Mouse (Mus musculus) heart, postnatal 14 days (tissue): ENCODE results near the gene Ptgis. TPM values are rescaled to one million over a fixed set of nuclear protein-coding genes. Genes with fewer than 3 reads are reported as not detected.
A peak's percentile ranks its signal among the peaks of the same experiment; 100 is the strongest.

Experiments used
- DNase-seq, 2 experiments: peaks; one replicate each; pipeline ENCODE4 v3.0.0; 2021 to 2022
- intact Hi-C: fragments of 180-260 bp; cut with DNase I; formaldehyde crosslinking; loops from one replicate; pipeline ENCODE4 v1.15.1; 2025
- total RNA-seq, 2 experiments: library from RNA; stranded (reverse); gene quantifications; 2 replicates each; pipeline ENCODE4 v1.2.3; 2021

The Ptgis gene
- total RNA-seq, 2 experiments from 2014 or later: 24.5 to 25.5 TPM

DNA sequence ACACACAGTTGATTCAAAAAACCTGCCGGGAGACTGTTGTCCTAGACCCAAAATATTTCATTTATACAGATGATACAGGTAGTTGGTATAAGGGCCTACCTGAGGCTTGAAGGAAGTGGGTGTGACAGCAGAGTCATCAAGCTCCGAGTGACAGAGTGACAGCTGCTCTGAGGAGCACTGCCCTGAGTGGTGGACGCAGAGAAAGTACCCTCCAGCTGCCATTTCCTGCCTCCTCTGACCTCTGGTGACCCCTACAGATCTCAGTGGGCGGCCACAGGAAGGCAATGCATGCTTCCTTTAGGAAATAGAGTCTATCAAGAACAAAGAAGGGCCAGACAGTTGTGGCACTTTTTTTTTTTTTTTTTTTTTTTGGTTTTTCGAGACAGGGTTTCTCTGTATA, 25.4 kb upstream of the Ptgis start:
- no peak for DNase-seq

GRCm38 (mm10) chr2:167265021-167265420, 24.6 kb upstream of the Ptgis start:
- DNase-seq: no peak
- intact Hi-C loops: no loop called here

More for the DNA sequence above, 25.4 kb upstream of the Ptgis start:
- intact Hi-C loops: no loop called here

GRCm38 (mm10) chr2:167263931-167264330, 23.5 kb upstream of the Ptgis start:
- DNase-seq: peak in 1 of 2 experiments; percentile 1
- intact Hi-C loops: no loop called here

DNA sequence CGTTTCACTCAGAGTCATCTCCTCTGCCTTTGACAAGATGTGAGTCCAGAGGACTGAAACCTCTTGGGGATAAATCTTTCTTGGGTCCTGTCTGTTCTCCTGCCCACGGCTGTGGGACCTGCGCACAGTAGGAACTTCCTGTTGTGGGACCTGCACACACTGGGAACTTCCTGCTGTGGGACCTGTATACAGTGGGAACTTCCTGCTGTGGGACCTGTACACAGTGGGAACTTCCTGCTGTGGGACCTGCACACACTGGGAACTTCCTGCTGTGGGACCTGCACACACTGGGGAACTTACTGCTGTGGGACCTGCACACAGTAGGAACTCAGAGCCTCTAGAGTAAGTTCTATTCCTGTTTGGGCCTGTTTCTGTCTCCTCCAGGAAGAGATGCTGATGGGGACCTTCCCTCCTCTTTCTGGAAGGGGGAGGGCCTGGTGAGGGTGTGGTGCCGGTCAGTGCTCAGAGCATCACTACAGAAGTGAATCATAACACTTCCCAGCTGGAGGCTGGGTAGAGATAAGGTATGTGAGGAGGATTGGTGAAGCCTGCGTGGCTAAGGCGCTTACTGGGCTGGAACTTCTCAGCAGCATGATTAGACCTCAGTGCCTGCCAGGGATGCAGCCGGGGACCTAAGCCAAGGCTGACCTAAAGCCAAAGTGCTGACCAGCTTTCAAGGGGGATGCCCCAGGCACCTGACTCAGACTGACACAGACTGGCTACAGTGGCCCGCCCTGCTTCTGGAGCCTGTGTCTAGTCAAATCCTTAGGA, 22.8 kb upstream of the Ptgis start:
- DNase-seq: peak; percentile 57 to 75
- intact Hi-C loops: no loop called here

GRCm38 (mm10) chr2:167262433-167262832, 22.0 kb upstream of the Ptgis start:
- no peak for DNase-seq
- intact Hi-C loops: no loop called here

DNA sequence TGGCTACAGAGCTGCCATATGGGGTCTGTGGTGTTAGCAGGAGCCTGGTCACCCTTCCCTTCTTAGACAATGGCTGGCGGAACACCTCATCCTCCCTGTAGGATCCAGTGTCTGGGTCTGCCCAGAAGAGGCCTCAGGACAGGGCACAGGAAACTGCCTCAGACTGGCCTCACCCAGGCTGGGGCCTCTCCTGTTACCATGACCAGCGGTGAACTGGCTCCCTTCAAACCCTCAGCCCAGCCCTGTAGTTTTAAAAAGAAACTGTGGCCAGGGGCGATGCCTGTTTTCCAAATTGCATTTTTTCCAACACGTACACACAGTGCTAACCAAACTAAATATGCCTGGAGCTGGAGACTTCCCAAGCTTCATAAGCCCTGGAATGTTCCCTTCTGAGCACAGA, 20.7 kb upstream of the Ptgis start:
- intact Hi-C loops: no loop called here
- peak in 1 of 2 experiments; percentile 16 for DNase-seq

DNA sequence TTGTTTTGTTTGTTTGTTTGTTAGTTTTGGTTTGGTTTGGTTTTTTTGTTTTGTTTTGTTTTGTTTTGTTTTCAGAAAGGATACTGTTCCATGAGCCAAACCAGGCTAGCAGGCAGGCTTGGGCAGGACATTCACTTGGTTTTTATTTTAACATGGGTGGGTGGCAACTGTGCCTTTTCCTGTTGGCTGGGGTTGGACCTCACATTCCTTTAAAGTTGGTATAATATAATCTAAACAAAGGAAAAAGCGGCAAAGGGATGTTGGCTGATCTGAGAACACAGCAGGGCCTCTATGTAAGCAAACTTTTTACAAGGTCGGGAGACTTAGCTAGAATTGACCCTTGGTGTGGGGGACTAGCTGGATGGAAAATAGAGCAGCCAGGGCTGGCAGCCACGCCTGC, 17.4 kb upstream of the Ptgis start:
- DNase-seq: no peak
- intact Hi-C loops: no loop called here

- DNase-seq: no peak
- intact Hi-C loops: no loop called here
These were observed 14.4 kb upstream of the Ptgis start for GRCm38 (mm10) chr2:167254808-167255207.

DNA sequence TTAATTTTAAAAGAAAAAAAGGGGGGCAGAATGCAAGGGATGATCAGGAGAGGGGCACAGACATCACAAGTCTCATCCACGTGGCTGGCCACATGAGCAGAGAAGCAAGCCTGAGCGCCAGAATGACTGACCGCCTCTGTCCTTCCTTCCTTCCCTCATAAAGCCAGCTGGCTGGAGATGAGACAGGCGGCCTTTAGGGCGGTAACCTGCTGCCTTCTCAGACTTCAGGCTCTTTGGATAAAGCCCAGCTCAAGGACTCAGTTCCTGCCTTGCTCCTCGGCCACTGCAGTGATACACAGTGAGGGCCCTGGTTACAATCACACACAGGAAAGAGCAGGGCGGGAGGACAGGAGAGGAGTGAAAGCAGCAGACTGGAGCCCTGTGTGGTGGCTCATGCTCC, 13.8 kb upstream of the Ptgis start:
- peak; percentile 61 to 76 for DNase-seq
- intact Hi-C loops: no loop called here

DNA sequence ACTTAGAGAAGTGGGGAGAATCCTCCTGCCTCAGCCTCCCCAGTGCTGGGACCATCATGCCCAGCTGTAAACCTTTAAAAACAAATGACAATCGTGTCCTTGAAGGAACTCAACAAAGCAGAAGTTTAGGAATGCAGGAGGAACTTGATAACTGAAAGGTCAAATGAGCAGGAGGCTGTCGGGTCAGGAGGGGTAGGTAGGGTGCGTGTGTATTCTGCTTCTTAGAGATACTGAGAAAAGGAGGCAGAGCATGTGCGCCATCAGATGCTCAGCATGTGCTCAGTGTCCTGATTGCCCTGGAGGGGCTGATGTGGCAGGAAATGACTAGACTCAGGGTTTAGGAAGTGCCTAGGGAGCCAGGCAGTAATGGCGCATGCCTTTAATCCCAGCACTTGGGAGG, 13.1 kb upstream of the Ptgis start:
- no peak for DNase-seq
- intact Hi-C loops: no loop called here

DNA sequence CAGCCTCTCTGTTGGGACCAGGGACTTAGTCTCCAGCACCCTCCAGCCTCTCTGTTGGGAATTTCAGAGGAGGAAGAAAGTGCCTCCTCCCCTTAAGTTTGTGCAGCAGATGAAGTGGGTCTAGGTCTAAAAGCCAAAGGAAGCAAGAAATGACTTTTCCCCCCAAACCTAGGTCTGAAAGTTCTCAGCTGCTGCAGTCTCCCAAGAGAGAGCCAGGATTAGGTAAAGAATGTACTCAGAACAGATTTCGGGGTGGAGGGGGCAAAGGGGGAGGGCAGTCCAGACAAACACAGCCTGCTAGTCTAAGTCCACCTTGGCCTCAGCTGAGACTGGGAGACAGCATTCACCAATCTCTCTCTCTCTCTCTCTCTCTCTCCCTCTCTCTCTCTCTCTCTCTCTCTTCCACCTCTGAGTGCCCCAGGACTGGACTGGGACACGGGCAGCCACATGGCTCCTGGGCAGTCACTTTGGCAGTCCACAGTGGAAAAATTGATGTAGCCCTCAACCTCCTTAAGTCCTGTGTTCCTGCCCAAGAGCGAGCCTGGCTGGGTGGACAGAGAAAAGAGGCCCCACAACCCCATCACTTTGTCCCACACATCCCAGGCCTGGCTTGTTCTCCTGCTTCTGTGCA, 11.8 kb upstream of the Ptgis start:
- no peak for DNase-seq
- intact Hi-C loops: no loop called here

- intact Hi-C loops: no loop called here
- DNase-seq: peak; percentile 38 to 61
These were observed 10.4 kb upstream of the Ptgis start for GRCm38 (mm10) chr2:167250736-167251337.

DNA sequence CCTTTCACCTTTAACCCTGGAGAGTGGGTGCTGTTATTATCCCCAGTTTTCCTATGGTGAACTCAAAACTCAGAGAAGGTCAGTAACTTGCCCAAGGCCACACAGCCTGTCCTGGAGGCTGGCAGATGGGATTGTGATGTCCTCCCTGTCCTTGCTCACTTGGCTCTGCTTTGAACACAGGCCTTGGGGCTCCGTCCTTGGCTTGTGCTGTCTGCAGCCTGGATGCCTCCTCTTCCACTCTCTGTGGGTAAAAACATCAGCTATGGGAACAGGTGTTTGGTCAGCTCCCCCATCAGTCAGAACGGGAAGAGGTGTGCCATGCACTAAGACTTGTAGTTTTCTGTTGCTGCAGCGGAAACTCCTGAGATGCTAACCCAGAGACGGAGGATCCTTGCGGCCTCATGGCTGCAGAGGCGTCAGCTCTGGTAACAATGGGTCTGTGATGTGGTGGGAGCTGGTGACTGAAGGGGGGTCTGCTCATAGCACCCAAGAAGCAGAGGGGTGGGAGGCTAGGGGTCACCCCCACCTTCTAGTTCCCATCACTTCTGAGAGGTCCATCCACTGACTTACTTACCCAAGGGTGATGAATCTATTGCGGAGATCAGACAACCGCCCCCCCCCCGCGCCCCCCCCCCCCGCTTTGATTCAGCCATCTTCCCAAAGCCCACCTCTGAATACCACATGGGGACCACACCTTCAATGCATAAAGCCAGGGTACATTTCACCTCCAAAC, 9.8 kb upstream of the Ptgis start:
- intact Hi-C loops: no loop called here
- no peak for DNase-seq

DNA sequence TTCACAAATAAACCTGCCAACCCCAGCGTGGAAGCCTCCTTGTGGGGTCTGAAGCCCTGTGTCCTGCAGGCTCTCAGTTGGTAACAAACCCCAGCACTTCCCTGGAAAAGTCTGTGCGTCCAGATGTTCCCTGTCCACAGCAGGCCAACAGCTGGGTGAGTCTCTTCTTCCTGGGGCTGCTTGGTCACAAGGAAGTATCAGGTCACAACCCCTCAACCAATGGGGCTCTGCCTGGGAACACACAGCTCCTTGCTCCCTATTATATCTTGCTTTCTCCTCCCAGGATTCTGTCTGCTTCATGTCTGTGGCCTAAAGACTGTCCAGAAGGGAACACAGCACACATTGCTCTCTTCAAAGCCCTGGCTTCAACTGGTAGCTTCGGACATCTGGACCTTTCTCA, 9.2 kb upstream of the Ptgis start:
- intact Hi-C loops: no loop called here
- peak; percentile 41 to 56 for DNase-seq

- intact Hi-C loops: no loop called here
- no peak for DNase-seq
These were observed 7.4 kb upstream of the Ptgis start for GRCm38 (mm10) chr2:167247823-167248222.

DNA sequence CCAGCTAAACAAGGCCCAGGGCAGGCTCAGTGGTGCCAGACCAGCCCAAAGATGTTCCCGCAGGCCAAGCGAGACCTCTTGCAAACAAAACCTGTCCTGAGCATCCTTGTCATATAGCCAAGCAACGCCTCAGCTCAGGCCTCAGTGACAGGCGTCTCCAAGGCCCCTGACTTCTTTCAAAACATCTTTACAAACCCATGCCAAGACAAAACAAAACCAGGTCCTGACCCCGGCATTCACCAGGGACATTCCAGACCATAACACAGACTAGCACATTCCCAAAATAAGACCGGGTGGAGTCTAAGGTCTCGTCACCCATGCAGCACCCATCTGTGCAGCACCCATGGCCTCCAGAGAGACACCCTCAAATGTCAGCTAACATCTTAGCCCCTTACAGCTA, 6.3 kb upstream of the Ptgis start:
- intact Hi-C loops: no loop called here
- DNase-seq: no peak

- intact Hi-C loops: no loop called here
- DNase-seq: no peak
These were observed 4.5 kb upstream of the Ptgis start for GRCm38 (mm10) chr2:167244892-167245291.

DNA sequence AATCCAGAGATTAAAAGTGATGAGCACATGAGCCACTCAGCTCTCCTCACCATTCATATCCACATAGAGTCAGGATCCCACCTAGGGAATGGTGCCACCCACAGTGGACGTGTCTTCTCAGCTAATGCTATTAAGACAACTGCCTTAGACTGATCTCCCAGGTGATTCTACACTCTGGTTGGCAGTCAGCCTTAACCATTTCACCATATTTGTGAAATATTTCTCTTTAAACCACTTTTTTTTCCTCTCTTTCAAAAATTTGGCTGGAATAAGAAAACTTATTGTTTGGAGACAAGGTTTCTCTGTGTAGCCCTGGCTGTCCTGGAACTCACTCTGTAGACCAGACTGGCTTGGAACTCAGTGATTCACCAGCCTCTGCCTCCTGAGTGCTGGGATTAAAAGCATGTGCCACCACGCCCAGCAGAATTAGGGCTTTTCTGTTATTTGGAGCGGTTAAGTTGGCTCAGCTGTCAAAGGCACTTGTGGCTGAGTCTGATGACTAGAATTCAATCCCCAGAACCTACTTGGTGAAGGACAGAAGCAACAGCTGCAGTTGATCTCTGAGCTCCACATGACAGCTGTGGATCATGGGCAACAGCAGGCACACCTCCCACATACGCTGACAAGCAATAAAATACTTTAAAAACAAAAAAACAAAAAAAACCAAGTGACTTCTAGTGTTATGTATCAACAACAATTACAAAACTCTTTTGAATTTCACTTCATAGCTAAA, 3.6 kb upstream of the Ptgis start:
- no peak for DNase-seq
- intact Hi-C loops: no loop called here

GRCm38 (mm10) chr2:167239262-167239661, 1.1 kb downstream of the Ptgis start:
- intact Hi-C loops: no loop called here
- no peak for DNase-seq

DNA sequence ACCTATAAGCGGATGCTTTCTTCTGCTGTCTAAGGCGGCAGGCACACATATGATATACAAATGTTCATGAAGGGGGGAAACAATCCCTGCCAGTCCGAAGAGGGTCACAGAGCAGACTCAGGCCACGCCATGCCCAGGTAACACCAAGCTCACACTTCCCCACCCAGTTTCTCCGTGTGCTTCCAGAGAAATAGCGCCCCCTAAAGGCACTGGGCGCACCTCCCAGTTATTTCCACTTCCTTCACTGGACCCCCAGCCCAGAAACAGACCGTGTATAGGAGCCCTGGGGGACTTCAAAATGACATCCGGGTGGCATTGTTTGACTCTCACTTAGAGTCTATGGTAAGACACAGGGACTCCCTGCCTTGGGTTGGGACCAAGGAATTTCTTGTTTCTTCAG, 3.2 kb downstream of the Ptgis start:
- DNase-seq: no peak
- intact Hi-C loops: no loop called here

- intact Hi-C loops: no loop called here
- DNase-seq: no peak
These were observed 4.2 kb downstream of the Ptgis start for GRCm38 (mm10) chr2:167236174-167236573.
